Mouse (Mus musculus) hindbrain, embryonic 13.5 days (tissue): Measurements from ENCODE around the gene Gba2. TPM values are rescaled to one million over a fixed set of nuclear protein-coding genes. Genes with fewer than 3 reads are reported as not detected.

Experiments used
- ATAC-seq: fragments of 200-750 bp; cut with Nextera tagmentation; 2 replicates; pipeline ENCODE4 v1.8.0; 2017; ENCODE audit warnings: moderate TSS enrichment; ENCODE audit not compliant: low FRiP score
- H3K27ac ChIP-seq: fragments of 300-500 bp; sonication (generic); 2 replicates; pipeline ENCODE4 v1.5.1; 2015; ENCODE audit warnings: inconsistent platforms, mild to moderate bottlenecking, moderate library complexity
- H3K27me3 ChIP-seq: fragments of 300-500 bp; sonication (generic); 2 replicates; pipeline ENCODE4 v1.6.1; 2015; ENCODE audit warnings: mild to moderate bottlenecking, inconsistent platforms
- H3K36me3 ChIP-seq: fragments of 300-500 bp; sonication (generic); 2 replicates; pipeline ENCODE4 v1.6.1; 2015; ENCODE audit warnings: mild to moderate bottlenecking, inconsistent platforms
- H3K4me1 ChIP-seq: fragments of 300-500 bp; sonication (generic); replicated peaks from 2 replicates; pipeline ENCODE4 v1.6.1; 2015; ENCODE audit warnings: inconsistent platforms
- H3K4me2 ChIP-seq: fragments of 300-500 bp; sonication (generic); 2 replicates; pipeline ENCODE4 v1.6.1; 2015; ENCODE audit warnings: inconsistent platforms, mild to moderate bottlenecking, moderate library complexity
- H3K4me3 ChIP-seq: fragments of 300-500 bp; sonication (generic); 2 replicates; pipeline ENCODE4 v1.5.1; 2015; ENCODE audit warnings: mild to moderate bottlenecking, inconsistent platforms
- H3K9ac ChIP-seq: fragments of 300-500 bp; sonication (generic); 2 replicates; pipeline ENCODE4 v1.6.1; 2015; ENCODE audit warnings: mild to moderate bottlenecking, inconsistent platforms
- H3K9me3 ChIP-seq: fragments of 300-500 bp; sonication (generic); 2 replicates; pipeline ENCODE4 v1.6.1; 2016; ENCODE audit warnings: inconsistent platforms
- WGBS: fragments of 180-500 bp; shearing (Covaris S2); methylation state at CpG from one replicate; pipeline ENCODE4 v1.1.7; 2015; 5-methylcytosine and 5-hydroxymethylcytosine counted together
- polyA plus RNA-seq: library from polyadenylated mRNA; unstranded; fragments of >200 nt; fragmentation: Nextera tagmentation; extraction: Ambion mirVana; gene quantifications from 2 replicates; pipeline ENCODE4 v1.2.1, GENCODE M21; 2015

Gba2 gene
- polyA plus RNA-seq, 1 experiment from 2014 or later = 53.8 TPM

DNA sequence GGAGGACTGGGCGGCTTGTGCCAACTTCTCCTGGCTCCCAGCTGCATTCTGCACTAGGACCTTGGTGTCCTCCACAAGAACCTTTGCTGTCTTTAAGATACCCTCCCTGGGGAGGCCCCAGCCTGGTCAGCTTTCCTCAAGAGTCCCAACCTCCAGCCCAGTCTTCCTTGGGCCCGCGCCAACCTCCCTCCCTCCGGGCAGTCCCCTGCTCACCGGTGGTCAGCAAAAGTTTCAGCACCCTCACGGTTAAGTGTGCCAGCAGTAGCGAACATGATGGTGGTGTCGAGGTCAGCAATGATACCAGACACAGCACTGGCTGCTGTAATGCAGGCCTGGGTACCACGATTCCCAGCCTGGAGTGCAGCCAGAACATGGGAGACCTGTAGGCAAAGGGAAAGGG is 42.6 kb downstream of the Gba2 start:
- Histone ChIP-seq H3K27ac (no peak overlapping the region), H3K9ac (no peak overlapping the region), H3K27me3 (no peaks in the 10 kb centered on the region), H3K4me3 (no peak overlapping the region), H3K4me1 (no peaks in the 10 kb centered on the region), H3K9me3 (no peaks in the 10 kb centered on the region), H3K36me3 (peaks cover 100% of the 10 kb centered on the region), H3K4me2 (no peak overlapping the region)
- WGBS = 96% methylated on average over 9 of the region's 9 CpGs
- ATAC-seq = no peak

DNA sequence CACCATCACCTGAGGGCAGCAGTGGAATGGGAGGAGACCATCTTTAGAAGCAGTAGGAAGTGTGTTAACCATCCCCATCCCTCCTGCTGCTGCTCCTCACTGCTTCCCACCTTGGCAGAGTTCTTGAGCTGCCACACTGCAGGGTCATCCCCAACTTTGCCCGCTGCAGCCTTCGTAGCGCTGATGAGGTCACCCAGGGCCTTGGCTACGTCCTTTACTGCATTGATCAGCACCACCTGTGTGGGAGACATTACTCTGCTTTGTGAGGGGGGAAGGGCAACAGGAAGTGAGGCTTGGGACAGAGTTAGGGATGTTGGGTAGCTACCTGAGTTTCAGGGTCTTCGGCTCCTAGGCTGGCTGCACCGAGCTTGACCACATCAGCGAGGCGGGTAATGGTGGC is 43.0 kb downstream of the Gba2 start:
- Histone ChIP-seq H3K4me1 (no peaks in the 10 kb centered on the region), H3K4me3 (no peak overlapping the region), H3K36me3 (peaks cover 98% of the 10 kb centered on the region), H3K9me3 (no peaks in the 10 kb centered on the region), H3K9ac (no peak overlapping the region), H3K27me3 (no peaks in the 10 kb centered on the region), H3K27ac (no peak overlapping the region), H3K4me2 (no peak overlapping the region)
- WGBS = 97% methylated on average over 8 of the region's 8 CpGs
- no peak for ATAC-seq

DNA sequence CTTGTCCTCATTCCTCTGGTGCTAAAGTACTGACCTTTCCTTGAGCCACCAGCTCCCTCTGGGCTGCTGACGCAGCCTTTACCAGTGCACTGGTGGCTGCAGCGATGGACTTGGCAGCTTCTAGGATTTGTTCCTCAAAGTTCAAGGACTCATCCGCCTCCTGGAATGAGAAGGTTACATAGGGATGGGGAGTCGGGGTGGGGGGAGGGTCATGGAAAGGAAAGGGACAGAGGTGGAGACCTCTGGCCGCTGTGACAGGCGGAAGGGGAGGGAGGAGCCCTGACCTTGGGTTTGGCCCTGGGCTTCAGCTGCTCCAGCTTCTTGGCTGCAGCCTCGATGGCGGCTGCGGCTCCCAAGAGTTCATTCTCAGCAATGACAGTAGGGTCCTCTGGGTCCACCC is 45.4 kb downstream of the Gba2 start:
- no peaks in the 10 kb centered on the region for H3K9me3 ChIP-seq
- WGBS = 90% methylated on average over 9 of the region's 9 CpGs
- no peak overlapping the region for H3K9ac ChIP-seq
- H3K27ac ChIP-seq = no peak overlapping the region
- no peaks in the 10 kb centered on the region; the same call in 1 of the 2 replicates for H3K4me1 ChIP-seq
- H3K36me3 ChIP-seq = peaks cover 75% of the 10 kb centered on the region
- H3K27me3 ChIP-seq = no peaks in the 10 kb centered on the region
- no peak for ATAC-seq
- H3K4me2 ChIP-seq = no peak overlapping the region
- no peak overlapping the region for H3K4me3 ChIP-seq

DNA sequence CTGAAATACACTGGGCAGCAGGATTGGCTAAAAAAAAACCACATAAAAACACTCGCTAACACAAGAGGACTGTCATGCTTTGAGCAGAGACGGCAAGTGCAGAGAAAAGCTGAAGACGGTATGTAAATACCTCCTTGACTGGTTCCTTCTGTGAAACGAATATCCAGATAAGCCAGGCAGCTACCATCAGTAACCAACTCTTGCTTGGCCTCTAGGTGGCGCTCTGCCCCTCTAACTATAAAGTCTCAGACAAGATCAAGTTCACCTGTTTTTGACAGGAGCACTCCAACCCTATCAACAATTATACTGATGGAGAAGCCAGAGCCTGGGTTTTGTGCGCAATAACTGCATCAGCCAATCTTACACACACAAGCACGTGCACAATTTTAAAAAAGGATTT is 48.1 kb downstream of the Gba2 start:
- Histone ChIP-seq H3K9ac (no peak overlapping the region), H3K4me2 (no peak overlapping the region), H3K9me3 (no peaks in the 10 kb centered on the region), H3K4me1 (no peaks in the 10 kb centered on the region; the same call in 1 of the 2 replicates), H3K4me3 (no peak overlapping the region), H3K36me3 (peaks cover 48% of the 10 kb centered on the region), H3K27ac (no peak overlapping the region), H3K27me3 (peaks cover 19% of the 10 kb centered on the region)
- no peak for ATAC-seq
- 26% methylated on average over 7 of the region's 7 CpGs for WGBS

DNA sequence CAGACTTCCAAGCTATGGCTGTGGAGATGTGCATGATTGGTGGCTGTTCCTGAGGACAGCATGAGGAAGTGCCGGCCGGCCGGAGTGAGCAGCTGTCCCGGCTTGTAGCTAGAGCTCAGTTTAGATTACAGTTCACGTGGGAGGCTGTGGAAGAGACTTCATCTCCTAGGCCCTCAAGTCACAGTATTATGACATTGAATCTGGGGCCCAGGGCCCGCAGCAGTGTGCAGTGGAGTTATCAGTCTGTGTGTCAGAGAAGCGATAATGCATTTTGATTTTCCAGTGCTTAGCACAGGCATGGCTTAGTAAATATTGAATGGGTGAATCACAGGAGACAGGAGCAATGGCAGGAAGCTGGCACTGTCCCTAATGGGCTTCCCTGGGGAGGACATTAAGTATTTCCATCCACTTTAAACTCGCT is 48.6 kb downstream of the Gba2 start:
- Histone ChIP-seq H3K9me3 (no peaks in the 10 kb centered on the region), H3K4me3 (no peak overlapping the region), H3K27me3 (peaks cover 24% of the 10 kb centered on the region), H3K4me2 (no peak overlapping the region), H3K4me1 (no peaks in the 10 kb centered on the region; the same call in 1 of the 2 replicates), H3K27ac (0 out of 2 replicates have a peak overlapping the region, but pooled peaks have one; percentile 25), H3K36me3 (peaks cover 43% of the 10 kb centered on the region), H3K9ac (no peak overlapping the region; the same call in 1 of the 2 replicates)
- no peak for ATAC-seq
- 67% methylated on average over 8 of the region's 8 CpGs for WGBS

DNA sequence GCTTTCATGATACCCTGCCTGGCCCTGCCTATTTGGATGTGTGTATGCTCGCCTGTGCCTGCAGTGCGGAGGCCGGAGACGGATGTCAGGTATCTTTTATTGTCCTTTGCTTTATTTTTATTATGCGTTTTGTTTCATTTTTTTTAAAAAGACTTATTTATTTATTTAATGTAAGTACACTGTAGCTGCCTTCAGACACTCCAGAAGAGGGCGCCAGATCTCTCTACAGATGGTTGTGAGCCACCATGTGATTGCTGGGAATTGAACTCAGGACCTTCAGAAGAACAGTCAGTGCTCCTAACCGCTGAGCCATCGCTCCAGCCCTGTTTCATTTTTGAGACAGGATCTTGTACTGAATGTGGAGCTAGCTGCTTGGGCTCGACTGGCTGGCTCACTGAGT is 50.2 kb downstream of the Gba2 start:
- Histone ChIP-seq H3K27ac (no peak overlapping the region), H3K9me3 (no peaks in the 10 kb centered on the region), H3K36me3 (peaks cover 27% of the 10 kb centered on the region), H3K4me1 (peaks cover 14% of the 10 kb centered on the region), H3K9ac (no peak overlapping the region), H3K4me3 (no peak overlapping the region), H3K4me2 (no peak overlapping the region), H3K27me3 (peaks cover 38% of the 10 kb centered on the region)
- ATAC-seq = no peak
- WGBS = 79% methylated on average over 9 of the region's 9 CpGs

DNA sequence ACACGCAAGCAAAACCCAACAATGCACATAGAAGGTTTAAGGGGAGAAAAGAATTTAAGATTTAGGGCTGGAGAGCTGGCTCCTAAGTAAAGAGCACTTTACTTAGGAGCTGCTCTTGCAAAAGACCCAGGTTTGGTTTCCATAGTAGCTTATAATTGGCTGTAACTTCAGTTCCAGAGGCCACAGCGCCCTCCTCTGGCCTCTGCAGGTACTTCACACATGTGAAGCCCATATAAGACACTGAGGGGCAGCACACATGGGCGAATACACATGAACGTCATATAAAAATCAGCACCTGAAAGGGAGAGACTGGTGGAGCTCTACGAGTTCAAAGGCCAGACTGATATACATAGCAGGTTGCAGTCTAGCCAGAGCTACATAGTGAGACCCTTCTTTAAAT is 50.8 kb downstream of the Gba2 start:
- peaks cover 20% of the 10 kb centered on the region for H3K4me1 ChIP-seq

DNA sequence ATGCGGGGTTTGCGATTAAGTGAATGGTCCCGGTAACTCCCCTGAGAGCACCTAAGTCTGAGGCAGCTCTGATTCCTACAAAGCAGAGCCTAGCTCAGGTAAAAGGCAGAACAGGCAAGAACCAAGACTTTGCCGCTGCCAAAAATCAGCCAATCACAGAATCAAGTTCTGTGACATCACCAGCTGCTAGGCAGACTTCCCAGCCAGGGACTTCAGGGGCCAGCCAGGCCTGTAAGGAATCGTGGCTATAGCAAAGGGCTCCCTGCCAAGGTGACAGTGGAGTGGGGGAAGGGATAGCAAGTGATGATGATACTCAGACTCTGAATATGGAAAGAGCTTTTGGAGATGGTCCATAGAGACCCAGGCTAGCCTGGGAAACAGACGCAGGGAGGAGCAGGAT is 58.7 kb downstream of the Gba2 start:
- ATAC-seq = peak; percentile 64
- peaks cover 59% of the 10 kb centered on the region for H3K27me3 ChIP-seq
- H3K36me3 ChIP-seq = no peaks in the 10 kb centered on the region
- no peak overlapping the region for H3K27ac ChIP-seq
- 14% methylated on average over 6 of the region's 6 CpGs for WGBS
- peak overlapping the region; percentile 44 for H3K4me2 ChIP-seq
- peaks cover 31% of the 10 kb centered on the region for H3K4me1 ChIP-seq
- H3K4me3 ChIP-seq = 0 out of 2 replicates have a peak overlapping the region, but pooled peaks have one; percentile 19
- H3K9me3 ChIP-seq = no peaks in the 10 kb centered on the region
- H3K9ac ChIP-seq = no peak overlapping the region

More for the DNA sequence above, 50.8 kb downstream of the Gba2 start:
- WGBS = 64% methylated on average over 5 of the region's 5 CpGs
- H3K4me2 ChIP-seq = no peak overlapping the region
- H3K4me3 ChIP-seq = no peak overlapping the region
- no peaks in the 10 kb centered on the region for H3K9me3 ChIP-seq
- ATAC-seq = no peak
- H3K9ac ChIP-seq = no peak overlapping the region
- no peak overlapping the region for H3K27ac ChIP-seq
- H3K36me3 ChIP-seq = peaks cover 21% of the 10 kb centered on the region
- H3K27me3 ChIP-seq = peaks cover 44% of the 10 kb centered on the region

DNA sequence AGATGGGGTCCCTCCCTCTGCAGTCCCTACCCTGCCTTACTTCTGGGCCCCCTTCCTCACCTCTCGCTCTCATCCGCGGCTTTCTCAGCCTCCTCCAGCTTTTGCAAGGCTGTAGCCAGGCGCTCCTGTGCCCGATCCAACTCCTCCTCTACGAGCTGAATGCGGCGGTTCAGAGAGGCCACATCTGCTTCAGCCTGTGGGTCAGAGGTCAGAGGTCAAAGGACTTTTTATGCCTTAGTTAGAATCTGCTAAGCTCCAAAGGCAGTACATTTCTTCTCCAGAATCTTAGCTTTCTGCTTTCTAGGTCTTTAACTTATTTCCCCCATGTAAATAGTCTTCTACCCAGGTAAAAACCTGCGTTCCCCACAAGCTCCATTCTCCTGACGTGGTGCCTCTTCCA is 59.1 kb downstream of the Gba2 start:
- peaks cover 28% of the 10 kb centered on the region for H3K4me1 ChIP-seq
- ATAC-seq = no peak
- 13% methylated on average over 10 of the region's 10 CpGs for WGBS

More for the DNA sequence above, 59.1 kb downstream of the Gba2 start:
- Histone ChIP-seq H3K36me3 (no peaks in the 10 kb centered on the region), H3K4me2 (peak overlapping the region; percentile 44), H3K27me3 (peaks cover 55% of the 10 kb centered on the region), H3K27ac (no peak overlapping the region), H3K9me3 (no peaks in the 10 kb centered on the region), H3K4me3 (0 out of 2 replicates have a peak overlapping the region, but pooled peaks have one; percentile 19), H3K9ac (no peak overlapping the region)

Other genes with a start within 250 kb of the Gba2 start
- 70.8 and 75.4 TPM in 2 replicates for gene Rusc2, start 196.9 kb downstream of the Gba2 start, polyA plus RNA-seq
- 0.71 and 1.4 TPM in 2 replicates for gene Fam166b, start 149.7 kb downstream of the Gba2 start, polyA plus RNA-seq
- gene Tesk1, start 136.9 kb downstream of the Gba2 start, polyA plus RNA-seq = 8.7 and 9.7 TPM in 2 replicates
- gene Cd72, start 124.2 kb downstream of the Gba2 start, polyA plus RNA-seq = 3.5 and 4.7 TPM in 2 replicates
- not detected in 2 replicates for gene Sit1, start 95.1 kb downstream of the Gba2 start, polyA plus RNA-seq
- 65.1 and 69.0 TPM in 2 replicates for gene Ccdc107, start 86.0 kb downstream of the Gba2 start, polyA plus RNA-seq
- gene Arhgef39, start 79.2 kb downstream of the Gba2 start, polyA plus RNA-seq = 8.4 and 8.9 TPM in 2 replicates
- 0.19 and 0.25 TPM in 2 replicates for gene Car9, start 71.9 kb downstream of the Gba2 start, polyA plus RNA-seq
- gene Tpm2, start 55.1 kb downstream of the Gba2 start, polyA plus RNA-seq = 18.8 and 20.9 TPM in 2 replicates
- 79.3 and 80.9 TPM in 2 replicates for gene Creb3, start 16.5 kb downstream of the Gba2 start, polyA plus RNA-seq
- gene Tln1, start 16.2 kb downstream of the Gba2 start, polyA plus RNA-seq = 64.5 and 66.2 TPM in 2 replicates
- gene Rgp1, start 158 bp downstream of the Gba2 start, polyA plus RNA-seq = 29.0 and 31.5 TPM in 2 replicates
- 2.6 TPM in 1 of 2 replicates, not detected in the other for gene Msmp, start 5.6 kb upstream of the Gba2 start, polyA plus RNA-seq
- 17.1 and 18.5 TPM in 2 replicates for gene Npr2, start 53.1 kb upstream of the Gba2 start, polyA plus RNA-seq
- 6.1 and 8.4 TPM in 2 replicates for gene Spag8, start 74.7 kb upstream of the Gba2 start, polyA plus RNA-seq
- gene Hint2, start 77.6 kb upstream of the Gba2 start, polyA plus RNA-seq = 74.8 and 78.6 TPM in 2 replicates
- 16.2 and 16.6 TPM in 2 replicates for gene Tmem8b, start 90.1 kb upstream of the Gba2 start, polyA plus RNA-seq
- 2.3 and 2.8 TPM in 2 replicates for gene Fam221b, start 90.3 kb upstream of the Gba2 start, polyA plus RNA-seq
- gene Olfr70, start 121.9 kb upstream of the Gba2 start, polyA plus RNA-seq = not detected in 2 replicates
- not detected in 2 replicates for gene Olfr71, start 131.4 kb upstream of the Gba2 start, polyA plus RNA-seq
- 0.18 and 0.35 TPM in 2 replicates for gene Hrct1, start 148.3 kb upstream of the Gba2 start, polyA plus RNA-seq
- gene Spaar, start 151.2 kb upstream of the Gba2 start, polyA plus RNA-seq = not detected in 2 replicates
- not detected in 2 replicates for gene Olfr159, start 192.1 kb upstream of the Gba2 start, polyA plus RNA-seq
- gene Olfr156, start 245.0 kb upstream of the Gba2 start, polyA plus RNA-seq = not detected in 2 replicates